Mouse (Mus musculus) CH12.LX (cell line): Measurements from ENCODE around the gene Tm9sf2. TPM values are rescaled to one million over a fixed set of nuclear protein-coding genes. Genes with fewer than 3 reads are reported as not detected.

Experiments used
- DNase-seq: peaks from one replicate; pipeline ENCODE4 v3.0.0-alpha.2; 2013; ENCODE audit errors: extremely low read depth
- H3K27ac ChIP-seq: 2 replicates; pipeline ENCODE4 v1.5.1; 2012; ENCODE audit warnings: low read depth, mild to moderate bottlenecking, control low read depth, moderate library complexity; ENCODE audit not compliant: insufficient read depth
- H3K27me3 ChIP-seq: replicated peaks from 2 replicates; pipeline ENCODE3; 2012; ENCODE audit warnings: inconsistent platforms
- H3K36me3 ChIP-seq, 2 experiments: replicated peaks in 1 of 2; 2 replicates each; pipeline versions ENCODE3 to v1.6.1; 2012; ENCODE audit warnings: inconsistent platforms in 1 of 2, low read length in 1 of 2, mild to moderate bottlenecking in 1 of 2, mixed read lengths in 1 of 2, moderate library complexity in 1 of 2; ENCODE audit not compliant: control insufficient read depth in 1 of 2, insufficient read depth in 1 of 2
- H3K4me1 ChIP-seq, 2 experiments: 2 replicates each; pipeline ENCODE4 v1.6.1; 2012; ENCODE audit warnings: inconsistent platforms in 1 of 2, moderate library complexity in 1 of 2; ENCODE audit not compliant: insufficient read depth in 2 of 2, control insufficient read depth in 1 of 2
- H3K4me2 ChIP-seq: 2 replicates; pipeline ENCODE4 v1.6.1; 2012; ENCODE audit warnings: low read depth, mild to moderate bottlenecking, control low read depth; ENCODE audit not compliant: poor library complexity, insufficient read depth, severe bottlenecking
- H3K4me3 ChIP-seq, 3 experiments: fragments of 150-350 bp in 1 of 3; sonication (generic) in 1 of 3; replicated peaks in 1 of 3; 2 replicates each; pipeline versions ENCODE3 to v1.5.1; 2011 to 2012; ENCODE audit warnings: low read depth in 2 of 3, low read length in 2 of 3, mild to moderate bottlenecking in 2 of 3, moderate library complexity in 2 of 3, control low read depth in 1 of 3, improper control_type of control experiment in 1 of 3, inconsistent platforms in 1 of 3, mixed read lengths in 1 of 3; ENCODE audit not compliant: poor library complexity in 1 of 3
- H3K79me2 ChIP-seq: replicated peaks from 2 replicates; pipeline ENCODE4 v1.6.1; 2012; ENCODE audit warnings: mild to moderate bottlenecking, moderate library complexity; ENCODE audit not compliant: control insufficient read depth, poor library complexity, insufficient read depth, severe bottlenecking; ENCODE audit errors: extremely low read depth
- H3K9ac ChIP-seq: 2 replicates; pipeline ENCODE4 v1.6.1; 2012; ENCODE audit warnings: low read depth, mild to moderate bottlenecking, control low read depth, moderate library complexity; ENCODE audit not compliant: insufficient read depth
- H3K9me3 ChIP-seq: replicated peaks from 2 replicates; pipeline ENCODE3; 2012; ENCODE audit warnings: low read length, inconsistent platforms, mixed read lengths
- CHD1 ChIP-seq: IDR thresholded peaks from 2 replicates; pipeline ENCODE4 v1.6.1; 2012; ENCODE audit warnings: low read depth, low read length, improper control_type of control experiment, inconsistent platforms
- ELF1 ChIP-seq: IDR thresholded peaks from 2 replicates; pipeline ENCODE4 v1.6.1; 2014; ENCODE audit warnings: low read depth, mild to moderate bottlenecking, inconsistent platforms, low read length, improper control_type of control experiment
- GABPA ChIP-seq: IDR thresholded peaks from 2 replicates; pipeline ENCODE4 v1.6.1; 2012; ENCODE audit warnings: low read depth, low read length, improper control_type of control experiment, inconsistent platforms; ENCODE audit not compliant: insufficient replicate concordance
- IRF4 ChIP-seq: IDR thresholded peaks from 2 replicates; pipeline ENCODE4 v1.6.1; 2014; ENCODE audit warnings: low read depth, mild to moderate bottlenecking, inconsistent platforms, low read length, improper control_type of control experiment
- JUND ChIP-seq: conservative IDR thresholded peaks from 2 replicates; pipeline ENCODE4 v1.6.1; 2011; ENCODE audit warnings: low read depth, low read length, improper control_type of control experiment
- KAT2A ChIP-seq: IDR thresholded peaks from 2 replicates; pipeline ENCODE4 v1.6.1; 2012; ENCODE audit warnings: low read length, improper control_type of control experiment, inconsistent platforms; ENCODE audit not compliant: insufficient replicate concordance
- MAFK ChIP-seq: IDR thresholded peaks from 2 replicates; pipeline ENCODE4 v1.6.1; 2011; ENCODE audit warnings: low read length, improper control_type of control experiment; ENCODE audit not compliant: insufficient replicate concordance
- MEF2A ChIP-seq: IDR thresholded peaks from 2 replicates; pipeline ENCODE4 v1.6.1; 2014; ENCODE audit warnings: low read depth, mild to moderate bottlenecking, inconsistent platforms, low read length, improper control_type of control experiment, borderline replicate concordance
- MXI1 ChIP-seq: IDR thresholded peaks from 2 replicates; pipeline ENCODE4 v1.6.1; 2011; ENCODE audit warnings: mild to moderate bottlenecking, low read depth, low read length, improper control_type of control experiment
- MYC ChIP-seq: IDR thresholded peaks from 2 replicates; pipeline ENCODE4 v1.6.1; 2011; ENCODE audit warnings: low read depth, mild to moderate bottlenecking, improper control_type of control experiment, low read length
- PAX5 ChIP-seq: IDR thresholded peaks from 2 replicates; pipeline ENCODE4 v1.6.1; 2012; ENCODE audit warnings: low read length, inconsistent platforms, mixed read lengths
- SIN3A ChIP-seq: IDR thresholded peaks from 2 replicates; pipeline ENCODE4 v1.6.1; 2012; ENCODE audit warnings: low read length, improper control_type of control experiment, inconsistent platforms
- TBP ChIP-seq: conservative IDR thresholded peaks from 2 replicates; pipeline ENCODE4 v1.6.1; 2011; ENCODE audit warnings: low read depth, low read length, improper control_type of control experiment
- USF2 ChIP-seq: conservative IDR thresholded peaks from 2 replicates; pipeline ENCODE4 v1.6.1; 2011; ENCODE audit warnings: low read depth, low read length, improper control_type of control experiment
- dilution Hi-C: fragments of 300-500 bp; cut with MboI; formaldehyde crosslinking; loops from 2 replicates; pipeline ENCODE4 v1.14.3; 2020; ENCODE audit warnings: low sequenced_read_pairs; ENCODE audit not compliant: extremely low pct_unique_long_range_greater_than_20kb, extremely low pct_ligation_motif_present
- in situ Hi-C: fragments of 300-500 bp; cut with MboI; formaldehyde crosslinking; loops from 3 replicates; pipeline ENCODE4 v1.14.3; 2019; ENCODE audit warnings: low sequenced_read_pairs, low pct_ligation_motif_present, low pct_unique_long_range_greater_than_20kb, mixed read lengths
- polyA plus RNA-seq: library from polyadenylated mRNA; unstranded; fragments of >175 nt; gene quantifications from 2 replicates; pipeline ENCODE4 v1.2.1, GENCODE M21; 2012; ENCODE audit warnings: low read depth; ENCODE audit not compliant: insufficient read length
- total RNA-seq, 2 experiments: library from RNA; depleted of rRNA; stranded (reverse); fragments of 300-350 nt in 1 of 2; fragments of >200 nt in 1 of 2; gene quantifications; 2 replicates each; pipeline ENCODE4 v1.2.3; 2012 to 2014

Gene Tm9sf2
- total and polyA plus RNA-seq, 3 experiments: 49.2 to 108 (median 85.5) TPM

DNA sequence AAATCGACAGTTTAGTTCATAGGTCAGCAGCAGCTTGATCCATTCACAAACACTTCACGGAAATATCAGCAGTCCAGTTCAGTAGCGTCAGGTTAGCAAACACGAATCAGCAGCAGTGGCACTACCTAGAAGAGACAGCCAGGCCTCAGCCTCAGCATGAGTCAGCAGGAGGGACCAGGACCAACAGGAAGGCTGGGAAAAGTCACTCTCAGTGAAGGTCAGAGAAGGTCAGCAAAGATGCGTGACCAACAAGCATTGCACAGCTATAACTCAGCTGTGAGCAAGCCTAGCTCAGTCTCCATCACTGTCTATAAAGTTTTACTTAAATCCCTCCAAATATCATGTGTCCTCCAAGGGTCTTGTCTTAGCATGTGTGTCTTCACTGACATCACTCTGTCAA, 102.3 kb downstream of the Tm9sf2 start:
- H3K4me1 ChIP-seq: peaks cover 0 to 7% of the 10 kb centered on the region in 2 experiments; a peak in 1 of 4 replicates
- no peak for TF ChIP-seq ELF1
- TF ChIP-seq CHD1: no peak
- no peak for TF ChIP-seq GABPA
- TF ChIP-seq KAT2A: no peak
- TF ChIP-seq JUND: no peak
- TF ChIP-seq MEF2A: no peak
- no peak for TF ChIP-seq PAX5
- TF ChIP-seq USF2: no peak
- TF ChIP-seq IRF4: no peak
- TF ChIP-seq TBP: no peak
- no peak for TF ChIP-seq MXI1
- no peak for TF ChIP-seq MAFK
- TF ChIP-seq MYC: no peak
- no peak for TF ChIP-seq SIN3A
- no peaks in the 10 kb centered on the region for H3K27me3 ChIP-seq
- peaks cover 0 to 14% of the 10 kb centered on the region in 2 experiments for H3K36me3 ChIP-seq
- H3K79me2 ChIP-seq: 0 out of 2 replicates have a peak, but pooled peaks cover 4% of the 10 kb centered on the region
- H3K4me2 ChIP-seq: no peak overlapping the region
- H3K9ac ChIP-seq: no peak overlapping the region
- DNase-seq: no peak
- peaks cover 7% of the 10 kb centered on the region for H3K9me3 ChIP-seq
- dilution Hi-C loops: no loop called here
- H3K27ac ChIP-seq: no peak overlapping the region
- H3K4me3 ChIP-seq: no peak overlapping the region
- in situ Hi-C loops: loop anchor here (25.0 kb wide), 2 partner anchors 428 to 678 kb away; no protein-coding TSS in a partner anchor

Other genes starting within 250 kb of the Tm9sf2 start
- 30.8 and 32.8 TPM in 2 replicates for gene Ubac2, start 228.4 kb upstream of the Tm9sf2 start, total RNA-seq (2012; rRNA removed)
- gene Ubac2, start 228.4 kb upstream of the Tm9sf2 start, total RNA-seq (2014; rRNA removed): 39.7 and 40.1 TPM in 2 replicates
- 32.6 and 35.5 TPM in 2 replicates for gene Ubac2, start 228.4 kb upstream of the Tm9sf2 start, polyA plus RNA-seq
- gene Gpr18, start 191.3 kb upstream of the Tm9sf2 start, total RNA-seq (2012; rRNA removed): 26.8 and 33.5 TPM in 2 replicates
- gene Gpr18, start 191.3 kb upstream of the Tm9sf2 start, total RNA-seq (2014; rRNA removed): 32.5 and 37.0 TPM in 2 replicates
- gene Gpr18, start 191.3 kb upstream of the Tm9sf2 start, polyA plus RNA-seq: 37.8 and 46.2 TPM in 2 replicates
- gene Gpr183, start 141.8 kb upstream of the Tm9sf2 start, total RNA-seq (2012; rRNA removed): 3.6 and 4.0 TPM in 2 replicates
- 16.2 and 16.3 TPM in 2 replicates for gene Gpr183, start 141.8 kb upstream of the Tm9sf2 start, total RNA-seq (2014; rRNA removed)
- gene Gpr183, start 141.8 kb upstream of the Tm9sf2 start, polyA plus RNA-seq: 8.3 and 8.7 TPM in 2 replicates
- not detected in 2 replicates for gene Timm8a2, start 72.4 kb upstream of the Tm9sf2 start, total RNA-seq (2012; rRNA removed)
- gene Timm8a2, start 72.4 kb upstream of the Tm9sf2 start, total RNA-seq (2014; rRNA removed): not detected in 2 replicates
- gene Timm8a2, start 72.4 kb upstream of the Tm9sf2 start, polyA plus RNA-seq: not detected in 2 replicates
- gene Clybl, start 74.7 kb downstream of the Tm9sf2 start, total RNA-seq (2012; rRNA removed): 9.1 and 16.5 TPM in 2 replicates
- 15.8 and 18.7 TPM in 2 replicates for gene Clybl, start 74.7 kb downstream of the Tm9sf2 start, total RNA-seq (2014; rRNA removed)
- 25.7 and 29.4 TPM in 2 replicates for gene Clybl, start 74.7 kb downstream of the Tm9sf2 start, polyA plus RNA-seq